Mouse (Mus musculus) C2C12 (cell line): Measurements from ENCODE around the gene Ccnt2. TPM values are rescaled to one million over a fixed set of nuclear protein-coding genes. Genes with fewer than 3 reads are reported as not detected.

Source experiments
- H3K27me3 ChIP-seq: one replicate; pipeline ENCODE4 v1.6.1; 2011; ENCODE audit not compliant: control insufficient read depth, insufficient read depth, insufficient read length
- H3K36me3 ChIP-seq: one replicate; pipeline ENCODE4 v1.6.1; 2011; ENCODE audit not compliant: control insufficient read depth, insufficient read depth
- H3K4me3 ChIP-seq: one replicate; pipeline ENCODE4 v1.5.1; 2011; ENCODE audit warnings: mild to moderate bottlenecking, control low read depth; ENCODE audit not compliant: poor library complexity, insufficient read depth, severe bottlenecking
- H3K79me2 ChIP-seq: one replicate; pipeline ENCODE4 v1.6.1; 2011; ENCODE audit not compliant: control insufficient read depth, insufficient read depth
- H3K79me3 ChIP-seq: one replicate; pipeline ENCODE4 v1.6.1; 2011; ENCODE audit warnings: low read depth, control low read depth
- H3ac ChIP-seq: one replicate; pipeline ENCODE3; 2011; ENCODE audit warnings: low read depth; ENCODE audit not compliant: control insufficient read depth, insufficient read length
- CEBPB ChIP-seq: IDR thresholded peaks from one replicate; pipeline ENCODE4 v1.6.1; 2011; ENCODE audit warnings: low read depth, mild to moderate bottlenecking, control low read depth, moderate library complexity
- CTCF ChIP-seq: IDR thresholded peaks from one replicate; pipeline ENCODE4 v1.5.1; 2011; ENCODE audit not compliant: control insufficient read depth, insufficient read depth, insufficient read length
- FOSL1 ChIP-seq: IDR thresholded peaks from one replicate; pipeline ENCODE4 v1.8.0; 2011; ENCODE audit warnings: mild to moderate bottlenecking, low read length; ENCODE audit not compliant: poor library complexity, insufficient read depth, severe bottlenecking
- MAX ChIP-seq: IDR thresholded peaks from one replicate; pipeline ENCODE4 v1.6.1; 2011; ENCODE audit warnings: mild to moderate bottlenecking, control low read depth
- MYOD1 ChIP-seq: IDR thresholded peaks from one replicate; pipeline ENCODE4 v1.6.1; 2011; ENCODE audit warnings: low read depth; ENCODE audit not compliant: control insufficient read depth, insufficient read length
- MYOG ChIP-seq: IDR thresholded peaks from one replicate; pipeline ENCODE4 v1.6.1; 2011; ENCODE audit not compliant: control insufficient read depth, insufficient read length; ENCODE audit errors: extremely low read depth
- USF1 ChIP-seq: IDR thresholded peaks from one replicate; pipeline ENCODE4 v1.6.1; 2011; ENCODE audit warnings: low read depth, mild to moderate bottlenecking, control low read depth, moderate library complexity
- polyA plus RNA-seq: library from polyadenylated mRNA; unstranded; fragments of >200 nt; fragmentation: generic; extraction: Trizol; gene quantifications from one replicate; pipeline ENCODE4 v1.2.1, GENCODE M21; 2012; ENCODE audit warnings: missing spikeins

The Ccnt2 gene
- polyA plus RNA-seq, 1 experiment = 6.0 TPM

- H3ac ChIP-seq = no peak overlapping the region
- TF ChIP-seq MAX (no peak), MYOD1 (no peak), CEBPB (no peak), FOSL1 (no peak), CTCF (no peak), MYOG (no peak), USF1 (no peak)
Measured at GRCm38 (mm10) chr1:127836619-127837018, 62.7 kb downstream of the Ccnt2 start.

GRCm38 (mm10) chr1:127838602-127839001 lies 64.6 kb downstream of the Ccnt2 start:
- no peak overlapping the region for H3ac ChIP-seq
- TF ChIP-seq CEBPB = no peak
- no peak for TF ChIP-seq MYOG
- TF ChIP-seq USF1 = no peak
- TF ChIP-seq MYOD1 = no peak
- no peak for TF ChIP-seq CTCF
- TF ChIP-seq FOSL1 = no peak
- no peak for TF ChIP-seq MAX
- H3K36me3 ChIP-seq = no peaks in the 10 kb centered on the region
- no peaks in the 10 kb centered on the region for H3K79me2 ChIP-seq
- H3K79me3 ChIP-seq = no peaks in the 10 kb centered on the region
- no peak overlapping the region for H3K4me3 ChIP-seq
- H3K27me3 ChIP-seq = no peaks in the 10 kb centered on the region

More at GRCm38 (mm10) chr1:127836619-127837018, 62.7 kb downstream of the Ccnt2 start:
- H3K4me3 ChIP-seq = no peak overlapping the region
- H3K79me2 ChIP-seq = no peaks in the 10 kb centered on the region
- no peaks in the 10 kb centered on the region for H3K36me3 ChIP-seq
- no peaks in the 10 kb centered on the region for H3K27me3 ChIP-seq
- no peaks in the 10 kb centered on the region for H3K79me3 ChIP-seq

GRCm38 (mm10) chr1:127845472-127845871 lies 71.5 kb downstream of the Ccnt2 start:
- TF ChIP-seq CEBPB (no peak), CTCF (no peak)
- no peaks in the 10 kb centered on the region for H3K79me2 ChIP-seq
- H3K4me3 ChIP-seq = no peak overlapping the region
- H3K27me3 ChIP-seq = no peaks in the 10 kb centered on the region
- no peaks in the 10 kb centered on the region for H3K79me3 ChIP-seq
- no peak overlapping the region for H3ac ChIP-seq
- H3K36me3 ChIP-seq = no peaks in the 10 kb centered on the region

- Histone ChIP-seq H3K36me3 (no peaks in the 10 kb centered on the region), H3K79me2 (no peaks in the 10 kb centered on the region), H3ac (no peak overlapping the region), H3K27me3 (no peaks in the 10 kb centered on the region), H3K4me3 (no peak overlapping the region), H3K79me3 (no peaks in the 10 kb centered on the region)
- no peak for TF ChIP-seq MAX
- no peak for TF ChIP-seq FOSL1
- no peak for TF ChIP-seq MYOD1
- TF ChIP-seq MYOG = no peak
- no peak for TF ChIP-seq CTCF
- no peak for TF ChIP-seq CEBPB
- no peak for TF ChIP-seq USF1
Measured at GRCm38 (mm10) chr1:127850075-127850610, 76.2 kb downstream of the Ccnt2 start.

- H3K79me2 ChIP-seq = no peaks in the 10 kb centered on the region
- H3K79me3 ChIP-seq = no peaks in the 10 kb centered on the region
- no peak for TF ChIP-seq MAX
- no peak for TF ChIP-seq USF1
- no peak for TF ChIP-seq FOSL1
- TF ChIP-seq CEBPB = no peak
- TF ChIP-seq CTCF = no peak
- TF ChIP-seq MYOG = no peak
- TF ChIP-seq MYOD1 = no peak
- H3ac ChIP-seq = no peak within 1 kb of the TSS
- no peak within 1 kb of the TSS for H3K4me3 ChIP-seq
- H3K27me3 ChIP-seq = no peaks in the 10 kb centered on the region
- H3K36me3 ChIP-seq = no peaks in the 10 kb centered on the region
Measured at GRCm38 (mm10) chr1:127854486-127855222, 80.7 kb downstream of the Ccnt2 start, which contains the start of gene Map3k19. Gene Map3k19 (minus strand): TSS chr1:127855031.

Other genes starting within 250 kb of the Ccnt2 start
- gene Tmem163, start 94.6 kb upstream of the Ccnt2 start, polyA plus RNA-seq = 0.06 TPM
- gene Acmsd, start 44.8 kb upstream of the Ccnt2 start, polyA plus RNA-seq = not detected
- gene Map3k19, start 80.9 kb downstream of the Ccnt2 start, polyA plus RNA-seq = 0.06 TPM
- gene Rab3gap1, start 94.6 kb downstream of the Ccnt2 start, polyA plus RNA-seq = 14.0 TPM